Mouse (Mus musculus): ENCODE results near the gene Sorbs1.

DNA sequence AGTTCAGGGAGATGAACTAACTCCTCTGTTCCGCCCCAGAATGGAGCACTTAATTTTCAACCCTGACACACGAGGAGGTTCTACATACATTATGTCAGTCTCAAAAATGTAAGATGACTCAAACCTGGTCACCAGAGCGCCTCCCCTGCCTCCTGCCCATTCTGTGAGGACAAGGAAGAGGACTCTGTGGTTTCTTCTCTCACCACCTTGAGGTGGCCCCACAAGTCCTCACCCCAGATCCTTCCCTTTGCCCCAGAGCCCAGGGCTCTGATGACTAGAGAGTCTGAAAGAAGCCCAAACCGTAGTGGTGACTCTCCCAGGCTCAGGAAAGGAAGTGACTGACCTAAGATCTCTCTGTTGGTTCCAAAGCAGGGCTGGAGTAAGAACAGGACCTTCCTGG, 17.5 kb downstream of the Sorbs1 start:
- TF ChIP-seq CTCF (IDR thresholded peaks at IDR 0.05; ENCODE audit: borderline replicate concordance, insufficient read depth, low read length) (no peak), POLR2A (IDR thresholded peaks at IDR 0.05; ENCODE audit: low read depth, low read length) (no peak)

Measured in embryonic fibroblast, embryonic 13.5 days (primary cell).